Mouse (Mus musculus) stomach, postnatal 0 days (tissue): ENCODE data around the gene Plxna2.

Source experiments
- CTCF ChIP-seq: IDR thresholded peaks from 2 replicates; pipeline ENCODE4 v1.5.1; 2016; ENCODE audit warnings: antibody characterized with exemption, low read depth, mild to moderate bottlenecking, moderate library complexity
- EP300 ChIP-seq: optimal IDR thresholded peaks from 2 replicates; pipeline ENCODE3; 2016; ENCODE audit warnings: antibody characterized with exemption

DNA sequence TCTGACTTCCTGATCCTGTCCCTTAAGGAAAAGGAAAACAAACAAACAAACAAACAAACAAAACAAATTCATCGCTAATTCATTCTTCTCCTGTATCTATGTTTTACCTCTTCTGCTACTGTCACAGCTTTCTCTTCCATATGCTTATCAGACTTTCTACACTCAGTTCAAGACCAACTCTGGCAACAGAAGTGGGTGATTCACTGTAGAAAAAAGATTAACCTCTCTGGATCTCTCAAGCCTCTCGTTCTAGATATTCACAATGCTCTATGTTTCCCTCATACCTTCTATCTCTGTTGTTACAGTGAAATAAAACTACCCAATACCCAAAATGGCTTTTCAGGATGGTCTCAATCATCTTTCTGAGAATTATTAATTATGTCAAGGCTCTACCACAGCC lies 225.0 kb downstream of the Plxna2 start:
- TF ChIP-seq EP300: no peak
- no peak for TF ChIP-seq CTCF
